Mouse (Mus musculus): Measurements from ENCODE around the gene Alg11. TPM values are rescaled to one million over a fixed set of nuclear protein-coding genes. Genes with fewer than 3 reads are reported as not detected.

The Alg11 gene
- polyA plus RNA-seq, 1 experiment from 2014 or later = 19.3 TPM

DNA sequence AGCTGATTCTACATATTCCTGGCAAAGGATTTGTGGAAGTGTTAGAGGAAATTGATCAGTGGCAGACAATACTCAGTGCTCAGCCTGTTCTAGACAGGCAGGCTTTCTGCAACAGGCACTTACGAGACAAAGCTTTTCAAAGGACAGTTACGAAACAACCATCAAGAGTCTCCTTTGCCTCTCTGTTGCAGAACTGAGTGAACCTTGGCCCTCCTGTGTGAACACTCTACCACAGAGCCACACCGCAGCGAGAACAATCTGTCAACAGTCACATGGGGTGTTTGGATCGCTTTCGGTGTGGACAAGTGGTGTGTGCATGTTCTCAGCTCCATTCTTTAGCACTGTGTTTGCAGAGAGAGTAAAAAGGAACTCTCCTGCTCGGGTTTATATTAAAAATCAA is 23.5 kb upstream of the Alg11 start:
- H3K4me1 ChIP-seq (ENCODE audit: control insufficient read depth, insufficient read depth, low read length) = no peaks in the 10 kb centered on the region
- H3K9ac ChIP-seq (ENCODE audit: low read depth, low read length) = no peak overlapping the region
- H3K9me3 ChIP-seq (ENCODE audit: control insufficient read depth, low read length) = no peaks in the 10 kb centered on the region
- no peak overlapping the region for H3K4me3 ChIP-seq (ENCODE audit: low read depth, low read length)
- H3K36me3 ChIP-seq (ENCODE audit: control insufficient read depth, insufficient read depth, low read length) = no peaks in the 10 kb centered on the region
- 71% methylated on average over 7 of the region's 7 CpGs for WGBS
- H3K4me2 ChIP-seq (ENCODE audit: low read depth, low read length) = no peak overlapping the region
- no peak for DNase-seq (ENCODE audit: low spot score)
- ATAC-seq (ENCODE audit: low read depth) = no peak
- H3K27ac ChIP-seq (replicated peaks; ENCODE audit: low read depth, low read length) = no peak overlapping the region
- H3K27me3 ChIP-seq (replicated peaks; ENCODE audit: control insufficient read depth, insufficient read depth, low read length) = peaks cover 8% of the 10 kb centered on the region; the same call in 1 of the 2 replicates

DNA sequence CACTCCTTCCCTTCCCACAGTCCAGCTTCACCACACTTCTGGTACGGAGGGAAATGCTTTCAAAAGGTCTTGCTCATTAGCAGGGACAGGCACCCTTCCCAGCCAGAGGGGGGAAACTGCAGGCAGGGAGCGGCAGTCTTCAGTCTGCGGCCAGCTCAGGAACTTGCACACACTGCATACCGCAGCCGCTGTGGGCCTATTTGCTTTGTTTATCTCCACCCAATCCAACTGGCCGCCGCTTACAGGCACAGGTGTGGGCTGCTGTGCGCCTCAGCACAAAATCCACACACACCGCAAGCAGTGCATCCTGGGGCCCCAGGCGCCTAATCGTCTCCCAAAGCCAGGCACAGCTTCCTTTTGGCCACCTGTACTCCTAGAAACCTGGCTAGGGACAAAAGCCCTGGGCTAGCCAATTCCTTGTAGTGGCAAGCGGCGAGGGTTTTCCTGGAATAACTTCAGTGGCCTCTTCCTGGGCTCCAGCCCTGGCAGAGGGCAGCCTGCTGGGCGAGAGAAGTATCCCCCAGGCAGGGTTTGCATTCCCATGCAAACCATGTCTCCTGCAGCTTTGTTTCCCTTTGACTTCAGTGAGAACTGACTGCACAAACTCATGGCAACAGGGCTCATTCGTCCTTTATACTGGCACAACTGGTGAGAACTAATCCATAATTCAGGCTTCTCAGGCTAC is 20.9 kb upstream of the Alg11 start:
- H3K27ac ChIP-seq (replicated peaks; ENCODE audit: low read depth, low read length) = no peak overlapping the region; the same call in 1 of the 2 replicates
- H3K4me1 ChIP-seq (ENCODE audit: control insufficient read depth, insufficient read depth, low read length) = no peaks in the 10 kb centered on the region
- no peak overlapping the region for H3K4me3 ChIP-seq (ENCODE audit: low read depth, low read length)
- ATAC-seq (ENCODE audit: low read depth) (peak; percentile 38; the same call in 1 of the 2 replicates), DNase-seq (ENCODE audit: low spot score) (peak; percentile 19)
- no peak overlapping the region for H3K9ac ChIP-seq (ENCODE audit: low read depth, low read length)
- H3K27me3 ChIP-seq (replicated peaks; ENCODE audit: control insufficient read depth, insufficient read depth, low read length) = peaks cover 8% of the 10 kb centered on the region; the same call in 1 of the 2 replicates
- no peaks in the 10 kb centered on the region for H3K36me3 ChIP-seq (ENCODE audit: control insufficient read depth, insufficient read depth, low read length)
- 11% methylated on average over 12 of the region's 15 CpGs for WGBS
- no peak overlapping the region for H3K4me2 ChIP-seq (ENCODE audit: low read depth, low read length)
- no peaks in the 10 kb centered on the region for H3K9me3 ChIP-seq (ENCODE audit: control insufficient read depth, low read length)

DNA sequence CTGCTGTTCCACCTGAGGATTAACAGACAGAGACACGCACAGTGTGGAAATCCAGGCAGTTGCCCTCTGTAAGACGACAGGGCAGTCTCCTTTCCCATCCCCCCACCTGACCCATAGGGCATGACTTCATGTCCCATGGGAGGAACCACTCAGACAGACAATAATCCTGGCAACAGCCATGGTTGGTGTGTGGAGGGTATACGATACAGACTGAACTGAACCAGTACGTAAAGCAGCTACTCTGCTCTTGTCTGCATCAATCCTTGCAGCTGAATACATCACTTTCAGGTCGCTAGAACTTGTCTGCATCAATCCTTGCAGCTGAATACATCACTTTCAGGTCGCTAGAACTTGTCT is 20.4 kb upstream of the Alg11 start:
- Histone ChIP-seq H3K4me2 (ENCODE audit: low read depth, low read length) (no peak overlapping the region), H3K4me1 (ENCODE audit: control insufficient read depth, insufficient read depth, low read length) (no peaks in the 10 kb centered on the region), H3K4me3 (ENCODE audit: low read depth, low read length) (no peak overlapping the region), H3K36me3 (ENCODE audit: control insufficient read depth, insufficient read depth, low read length) (no peaks in the 10 kb centered on the region), H3K27ac (replicated peaks; ENCODE audit: low read depth, low read length) (no peak overlapping the region), H3K9me3 (ENCODE audit: control insufficient read depth, low read length) (no peaks in the 10 kb centered on the region), H3K27me3 (replicated peaks; ENCODE audit: control insufficient read depth, insufficient read depth, low read length) (peaks cover 8% of the 10 kb centered on the region; the same call in 1 of the 2 replicates), H3K9ac (ENCODE audit: low read depth, low read length) (no peak overlapping the region)
- WGBS = 48% methylated on average over 6 of the region's 6 CpGs
- no peak for DNase-seq (ENCODE audit: low spot score)
- ATAC-seq (ENCODE audit: low read depth) = no peak

DNA sequence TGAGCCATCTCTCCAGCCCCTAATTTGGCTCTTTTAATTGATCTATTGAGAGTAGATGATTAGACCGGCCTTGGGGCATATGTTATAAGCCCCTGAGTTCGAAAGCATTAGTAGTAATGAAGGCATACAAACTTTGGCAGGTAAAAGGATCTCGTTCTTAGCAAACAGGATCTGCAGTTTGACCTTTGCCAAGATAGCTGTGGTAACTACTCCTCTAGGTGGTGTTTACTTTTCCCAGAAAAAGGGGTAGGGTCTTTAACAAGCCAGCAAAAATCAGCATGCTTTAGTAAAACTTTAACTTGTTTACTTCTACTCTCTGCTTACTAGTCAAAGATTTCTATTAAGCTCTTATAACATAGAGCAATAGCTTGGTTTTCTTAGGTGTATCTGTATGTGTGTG is 18.0 kb upstream of the Alg11 start:
- H3K4me2 ChIP-seq (ENCODE audit: low read depth, low read length) = no peak overlapping the region
- H3K27me3 ChIP-seq (replicated peaks; ENCODE audit: control insufficient read depth, insufficient read depth, low read length) = peaks cover 8% of the 10 kb centered on the region; the same call in 1 of the 2 replicates
- no peak for ATAC-seq (ENCODE audit: low read depth)
- no peaks in the 10 kb centered on the region for H3K36me3 ChIP-seq (ENCODE audit: control insufficient read depth, insufficient read depth, low read length)
- WGBS = 71% methylated on average over 3 of the region's 3 CpGs
- peaks cover 4% of the 10 kb centered on the region; the same call in 1 of the 2 replicates for H3K9me3 ChIP-seq (ENCODE audit: control insufficient read depth, low read length)
- H3K27ac ChIP-seq (replicated peaks; ENCODE audit: low read depth, low read length) = no peak overlapping the region
- H3K4me1 ChIP-seq (ENCODE audit: control insufficient read depth, insufficient read depth, low read length) = no peaks in the 10 kb centered on the region
- no peak overlapping the region for H3K4me3 ChIP-seq (ENCODE audit: low read depth, low read length)
- no peak overlapping the region for H3K9ac ChIP-seq (ENCODE audit: low read depth, low read length)
- DNase-seq (ENCODE audit: low spot score) = no peak

DNA sequence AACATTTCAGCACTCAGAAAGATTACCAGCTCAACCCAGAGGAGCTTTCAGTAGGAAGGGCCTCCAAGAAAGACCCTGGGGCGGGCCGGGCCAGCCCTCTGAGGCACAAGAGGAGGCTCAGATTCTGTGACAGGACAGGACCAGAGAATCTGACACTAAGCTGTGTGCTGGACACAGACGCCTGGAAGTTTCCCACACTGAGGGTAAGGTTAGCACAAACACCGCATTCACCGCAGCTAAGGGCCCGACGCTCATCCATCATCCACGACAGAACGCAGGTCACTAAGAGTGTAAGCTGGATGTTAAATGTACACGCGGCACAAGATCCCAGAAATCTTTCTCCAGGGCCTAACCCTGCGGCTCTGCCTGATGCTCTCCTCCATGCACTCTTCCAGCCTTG is 16.8 kb upstream of the Alg11 start:
- peak; percentile 21 for DNase-seq (ENCODE audit: low spot score)
- 36% methylated on average over 12 of the region's 12 CpGs for WGBS

DNA sequence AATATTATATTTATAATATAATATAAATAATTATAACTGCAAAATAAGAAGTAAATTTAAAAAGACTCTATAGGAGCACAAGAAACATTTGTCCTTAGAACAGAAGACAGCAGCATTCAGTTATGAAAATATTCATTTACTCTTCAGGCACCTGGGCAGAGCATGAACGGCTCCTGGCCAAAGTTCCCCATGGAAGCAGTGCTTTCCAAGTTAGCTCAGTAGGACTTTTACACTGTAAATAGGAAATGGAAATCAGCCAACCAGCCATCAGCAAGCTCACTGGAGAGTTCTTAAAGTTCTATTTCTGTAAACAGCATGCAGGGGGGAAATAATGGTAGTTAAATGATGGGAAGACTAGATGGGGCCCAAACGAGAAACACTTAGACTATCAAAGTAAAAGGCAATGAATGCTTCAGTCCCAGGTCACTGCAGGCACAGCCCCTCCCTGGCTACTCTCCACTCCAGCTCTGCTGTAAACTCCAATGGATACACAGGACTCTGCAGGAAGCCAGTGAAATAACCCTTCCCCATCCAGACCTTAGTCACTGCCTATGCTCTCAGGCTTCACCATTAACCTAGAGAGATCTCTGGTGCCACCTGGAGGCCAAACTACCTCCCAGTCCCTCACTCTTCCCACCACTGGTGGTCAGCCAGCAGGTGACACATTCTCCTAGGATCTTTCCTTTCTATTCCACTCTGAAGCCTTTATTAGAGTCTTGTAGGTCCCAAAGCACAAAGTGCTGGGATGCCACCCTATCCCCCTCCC is 12.6 kb upstream of the Alg11 start:
- H3K4me3 ChIP-seq (ENCODE audit: low read depth, low read length) = no peak overlapping the region
- peaks cover 4% of the 10 kb centered on the region; the same call in 1 of the 2 replicates for H3K9me3 ChIP-seq (ENCODE audit: control insufficient read depth, low read length)
- no peak overlapping the region for H3K9ac ChIP-seq (ENCODE audit: low read depth, low read length)
- ATAC-seq (ENCODE audit: low read depth) (peak; percentile 55; the same call in 1 of the 2 replicates), DNase-seq (ENCODE audit: low spot score) (peak; percentile 36)
- H3K36me3 ChIP-seq (ENCODE audit: control insufficient read depth, insufficient read depth, low read length) = no peaks in the 10 kb centered on the region
- no peaks in the 10 kb centered on the region for H3K4me1 ChIP-seq (ENCODE audit: control insufficient read depth, insufficient read depth, low read length)
- H3K27me3 ChIP-seq (replicated peaks; ENCODE audit: control insufficient read depth, insufficient read depth, low read length) = no peaks in the 10 kb centered on the region
- 62% methylated on average over 2 of the region's 2 CpGs for WGBS
- no peak overlapping the region for H3K4me2 ChIP-seq (ENCODE audit: low read depth, low read length)
- H3K27ac ChIP-seq (replicated peaks; ENCODE audit: low read depth, low read length) = no peak overlapping the region

More for the DNA sequence above, 16.8 kb upstream of the Alg11 start:
- Histone ChIP-seq H3K4me3 (ENCODE audit: low read depth, low read length) (no peak overlapping the region), H3K4me2 (ENCODE audit: low read depth, low read length) (no peak overlapping the region), H3K9me3 (ENCODE audit: control insufficient read depth, low read length) (peaks cover 4% of the 10 kb centered on the region; the same call in 1 of the 2 replicates), H3K9ac (ENCODE audit: low read depth, low read length) (no peak overlapping the region), H3K27ac (replicated peaks; ENCODE audit: low read depth, low read length) (no peak overlapping the region), H3K4me1 (ENCODE audit: control insufficient read depth, insufficient read depth, low read length) (no peaks in the 10 kb centered on the region), H3K36me3 (ENCODE audit: control insufficient read depth, insufficient read depth, low read length) (no peaks in the 10 kb centered on the region), H3K27me3 (replicated peaks; ENCODE audit: control insufficient read depth, insufficient read depth, low read length) (peaks cover 8% of the 10 kb centered on the region; the same call in 1 of the 2 replicates)
- peak; percentile 83; the same call in 1 of the 2 replicates for ATAC-seq (ENCODE audit: low read depth)

DNA sequence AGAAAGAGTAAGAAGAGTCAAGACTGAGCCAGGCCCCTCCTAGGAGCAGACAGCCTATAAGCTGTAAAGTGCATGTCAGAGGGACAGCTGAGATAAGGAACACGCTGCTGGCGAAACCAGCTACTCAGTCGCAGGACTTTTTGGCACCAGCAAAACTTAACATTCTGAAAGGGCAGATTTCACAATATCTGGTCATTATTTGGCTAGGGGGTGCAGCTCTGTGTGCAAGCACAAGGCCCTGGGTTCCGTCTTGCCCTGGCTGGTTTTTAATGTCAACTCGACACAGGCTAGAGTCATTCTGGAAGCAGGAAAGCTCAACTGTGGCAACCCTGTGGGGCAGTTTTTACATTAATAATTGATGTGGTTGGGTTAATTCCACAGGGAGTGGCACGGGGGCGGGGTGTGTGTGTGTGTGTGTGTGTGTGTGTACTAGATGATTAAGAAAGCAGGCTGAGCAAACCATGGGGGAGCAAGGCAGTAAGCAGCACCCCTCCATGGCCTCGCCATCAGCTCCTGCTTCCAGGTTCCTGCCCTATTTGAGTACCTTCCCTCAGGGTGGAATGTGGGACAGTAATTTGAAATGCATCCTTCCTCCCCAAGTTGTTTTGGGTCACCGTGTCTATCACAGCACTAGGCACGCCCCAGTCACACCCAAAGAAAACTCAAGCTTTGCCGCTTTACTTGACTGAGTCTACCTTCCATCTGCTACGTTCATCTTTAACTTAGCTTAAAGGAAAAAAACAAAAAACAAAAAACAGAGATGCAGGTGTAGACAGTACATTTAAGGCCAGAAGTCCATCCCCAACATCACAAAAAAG is 5.6 kb upstream of the Alg11 start:
- no peak for DNase-seq (ENCODE audit: low spot score)
- Histone ChIP-seq H3K4me2 (ENCODE audit: low read depth, low read length) (no peak overlapping the region), H3K9me3 (ENCODE audit: control insufficient read depth, low read length) (no peaks in the 10 kb centered on the region), H3K27me3 (replicated peaks; ENCODE audit: control insufficient read depth, insufficient read depth, low read length) (peaks cover 16% of the 10 kb centered on the region), H3K36me3 (ENCODE audit: control insufficient read depth, insufficient read depth, low read length) (no peaks in the 10 kb centered on the region), H3K4me3 (ENCODE audit: low read depth, low read length) (no peak overlapping the region), H3K9ac (ENCODE audit: low read depth, low read length) (no peak overlapping the region), H3K4me1 (ENCODE audit: control insufficient read depth, insufficient read depth, low read length) (no peaks in the 10 kb centered on the region), H3K27ac (replicated peaks; ENCODE audit: low read depth, low read length) (no peak overlapping the region)
- 81% methylated on average over 12 of the region's 12 CpGs for WGBS
- ATAC-seq (ENCODE audit: low read depth) = no peak

DNA sequence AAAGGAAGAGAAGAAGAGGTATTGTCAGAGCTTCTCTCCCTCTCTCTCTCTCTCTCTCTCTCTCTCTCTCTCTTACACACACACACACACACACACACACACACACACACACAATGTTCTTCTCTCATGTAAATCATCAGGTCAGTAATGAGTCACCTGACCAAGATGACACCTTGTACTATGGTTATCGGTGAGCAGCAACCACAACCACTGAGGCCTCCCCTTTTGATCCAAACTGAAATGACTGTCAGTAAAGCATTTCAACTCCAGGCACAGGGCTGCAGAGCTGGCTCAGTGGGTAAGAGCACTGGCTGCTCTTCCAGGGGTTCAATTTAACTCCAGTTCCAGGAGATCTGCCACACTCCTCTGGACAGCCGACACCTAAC is 5.0 kb upstream of the Alg11 start:
- ATAC-seq (ENCODE audit: low read depth) = no peak
- Histone ChIP-seq H3K27me3 (replicated peaks; ENCODE audit: control insufficient read depth, insufficient read depth, low read length) (peaks cover 19% of the 10 kb centered on the region), H3K4me3 (ENCODE audit: low read depth, low read length) (no peak overlapping the region), H3K9ac (ENCODE audit: low read depth, low read length) (no peak overlapping the region), H3K27ac (replicated peaks; ENCODE audit: low read depth, low read length) (no peak overlapping the region), H3K4me1 (ENCODE audit: control insufficient read depth, insufficient read depth, low read length) (no peaks in the 10 kb centered on the region), H3K9me3 (ENCODE audit: control insufficient read depth, low read length) (no peaks in the 10 kb centered on the region), H3K4me2 (ENCODE audit: low read depth, low read length) (no peak overlapping the region), H3K36me3 (ENCODE audit: control insufficient read depth, insufficient read depth, low read length) (no peaks in the 10 kb centered on the region)
- WGBS = 84% methylated on average over 2 of the region's 2 CpGs
- no peak for DNase-seq (ENCODE audit: low spot score)
